Mouse (Mus musculus) heart, adult 18-20 months (tissue): ENCODE results near the gene Abcc12. TPM values are rescaled to one million over a fixed set of nuclear protein-coding genes. Genes with fewer than 3 reads are reported as not detected.

Experiments
- DNase-seq, 2 experiments: peaks; one replicate each; pipeline ENCODE4 v3.0.0; 2021 to 2022; ENCODE audit warnings: mixed read lengths in 1 of 2
- total RNA-seq, 2 experiments: library from RNA; stranded (reverse); gene quantifications; 2 replicates each; pipeline ENCODE4 v1.2.3; 2021

The Abcc12 gene
- total RNA-seq, 2 experiments from 2014 or later: 0.10 TPM; not detected in 1

GRCm38 (mm10) chr8:86512131-86512792, 68.2 kb downstream of the Abcc12 start:
- no peak for DNase-seq

DNA sequence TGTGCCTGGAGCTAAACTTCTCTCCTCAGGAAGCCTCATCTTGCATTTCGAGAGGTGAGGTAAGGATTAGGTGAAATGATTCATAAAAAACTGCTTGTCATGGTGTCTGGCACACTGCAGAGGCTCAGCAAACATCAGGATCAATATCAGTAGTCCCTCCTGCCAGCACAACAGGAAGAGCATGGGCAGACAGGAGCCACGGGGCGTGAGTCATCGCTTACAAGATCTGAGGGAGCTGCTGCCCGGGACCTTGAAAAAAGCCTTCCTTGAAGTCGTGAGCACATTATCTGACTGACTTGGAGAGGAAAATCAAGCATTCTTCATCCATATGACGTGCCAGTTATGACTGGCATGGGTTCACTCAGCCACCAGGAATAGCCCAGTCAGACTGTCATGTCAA, 79.1 kb downstream of the Abcc12 start:
- DNase-seq: no peak

- no peak for DNase-seq
Observed at GRCm38 (mm10) chr8:86495056-86495455, 85.4 kb downstream of the Abcc12 start.

GRCm38 (mm10) chr8:86493841-86494240, 86.6 kb downstream of the Abcc12 start:
- no peak for DNase-seq

GRCm38 (mm10) chr8:86485411-86485810, 95.1 kb downstream of the Abcc12 start:
- peak in 1 of 2 experiments; percentile 17 for DNase-seq

DNA sequence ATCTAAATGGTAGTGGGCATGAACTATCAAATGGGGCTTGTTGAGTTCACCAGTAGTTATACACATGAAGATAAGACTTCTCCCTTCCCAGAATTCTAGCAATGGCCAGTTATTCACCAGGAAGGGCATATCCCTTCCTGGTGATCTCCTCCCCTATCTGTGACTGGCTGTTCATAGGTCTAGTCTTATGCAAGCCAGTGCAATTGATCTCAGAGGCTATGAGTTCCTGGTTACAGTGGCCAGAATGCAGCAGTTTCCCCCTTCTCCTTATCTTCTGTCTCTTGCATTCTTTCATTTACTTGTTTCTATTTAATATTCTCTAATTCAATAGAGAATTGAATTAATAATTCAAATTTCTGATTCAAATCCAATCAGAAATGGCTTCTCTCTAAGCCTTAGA, 96.2 kb downstream of the Abcc12 start:
- no peak for DNase-seq

GRCm38 (mm10) chr8:86482116-86482515, 98.4 kb downstream of the Abcc12 start:
- no peak for DNase-seq

GRCm38 (mm10) chr8:86475711-86476438, 104.6 kb downstream of the Abcc12 start:
- peak; percentile 7 to 22 for DNase-seq

DNA sequence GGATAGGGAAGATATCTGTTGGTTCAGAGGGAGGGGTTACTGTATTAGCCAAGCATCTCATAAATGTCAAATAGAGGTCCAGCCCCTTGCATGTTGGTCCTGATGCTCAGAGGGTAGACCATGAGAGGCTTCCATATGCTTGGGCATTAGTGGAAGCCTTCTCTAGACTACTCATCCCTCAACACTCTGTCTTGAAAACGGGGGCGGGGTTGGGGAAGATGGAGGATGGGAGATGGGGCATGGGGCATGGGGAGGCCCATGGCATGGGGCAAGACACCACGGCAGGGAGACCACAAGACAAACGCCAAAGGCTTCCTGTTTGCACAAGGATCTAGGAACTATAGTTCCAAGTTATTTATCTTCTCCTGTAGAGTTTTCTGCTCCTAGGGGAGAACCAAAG, 106.0 kb downstream of the Abcc12 start:
- DNase-seq: no peak

DNA sequence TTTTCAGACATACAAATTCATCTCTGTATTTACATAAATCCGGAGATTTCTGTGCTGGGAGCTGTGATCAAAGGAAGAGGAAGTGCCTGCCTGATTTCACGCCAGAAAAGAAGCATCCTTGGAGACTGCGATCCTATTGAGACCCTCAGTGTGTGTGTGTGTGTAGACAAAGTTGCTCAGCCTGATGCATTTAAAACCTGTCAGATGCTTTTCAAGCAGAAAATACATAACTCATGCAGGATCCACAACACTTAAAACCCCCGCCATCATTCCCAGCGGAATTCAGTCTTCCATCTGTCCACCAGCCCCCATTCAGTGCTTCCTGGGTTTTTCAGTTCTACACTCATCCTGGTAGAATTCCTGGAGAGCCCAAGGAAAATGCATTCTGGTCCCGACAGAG, 107.4 kb downstream of the Abcc12 start:
- no peak for DNase-seq

GRCm38 (mm10) chr8:86470717-86471116, 109.8 kb downstream of the Abcc12 start:
- no peak for DNase-seq

DNA sequence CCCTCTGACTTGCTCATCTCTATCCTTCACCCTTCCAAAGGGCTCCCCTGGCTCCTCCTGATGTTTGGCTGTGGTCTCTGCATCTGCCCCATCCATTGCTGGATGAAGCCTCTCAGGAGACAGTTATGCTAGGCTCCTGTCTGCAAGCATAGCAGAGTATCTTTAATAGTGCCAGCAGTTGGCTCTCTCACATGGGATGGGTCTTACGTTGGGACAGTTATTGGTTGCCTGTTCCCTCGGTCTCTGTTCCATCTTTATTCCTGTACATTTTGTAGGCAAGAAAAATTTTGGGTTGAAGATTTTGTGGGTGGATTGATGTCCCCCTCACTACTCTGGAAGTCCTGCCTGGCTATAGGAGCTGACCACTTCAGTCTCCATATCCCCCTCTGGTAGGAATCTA, 117.3 kb downstream of the Abcc12 start:
- DNase-seq: no peak

GRCm38 (mm10) chr8:86460372-86460771, 120.1 kb downstream of the Abcc12 start:
- no peak for DNase-seq

DNA sequence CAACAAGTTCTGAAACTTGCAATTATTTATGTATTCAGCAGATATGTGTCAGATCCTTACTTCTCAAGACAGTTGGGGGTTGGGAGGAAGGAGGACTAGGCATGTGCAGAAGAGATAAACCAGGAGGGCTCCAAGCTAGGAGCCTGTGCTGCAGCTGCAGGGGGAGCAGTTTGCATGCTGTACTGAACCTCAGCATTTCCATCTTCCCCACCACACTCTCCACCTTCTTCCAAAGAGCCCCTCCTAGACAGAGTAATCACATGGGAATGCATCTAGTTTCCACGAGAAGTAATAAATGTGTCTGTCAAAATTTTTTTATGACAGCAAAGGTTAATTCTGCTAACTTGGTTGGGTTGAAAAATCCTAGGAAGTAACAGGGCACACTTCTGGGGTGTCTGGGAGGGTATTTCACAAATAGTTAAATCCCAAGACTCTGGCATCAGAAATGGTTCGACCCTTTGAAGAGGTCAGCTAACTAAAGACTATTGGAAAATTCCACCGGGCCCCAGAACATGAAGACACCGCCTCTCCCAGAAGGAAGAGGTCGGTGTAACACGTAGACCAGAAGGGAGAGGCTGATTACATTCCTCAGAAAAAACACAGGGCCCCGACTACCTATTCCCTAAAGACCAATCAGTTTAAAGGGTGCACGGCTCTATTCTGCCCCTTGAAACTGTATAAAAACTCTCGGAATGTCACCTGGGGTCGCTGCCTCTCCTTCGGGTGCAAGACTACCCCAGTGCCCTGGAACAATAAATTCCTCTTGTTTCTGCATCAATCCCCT, 126.6 kb downstream of the Abcc12 start:
- DNase-seq: no peak

GRCm38 (mm10) chr8:86449870-86450515, 130.5 kb downstream of the Abcc12 start:
- DNase-seq: no peak

DNA sequence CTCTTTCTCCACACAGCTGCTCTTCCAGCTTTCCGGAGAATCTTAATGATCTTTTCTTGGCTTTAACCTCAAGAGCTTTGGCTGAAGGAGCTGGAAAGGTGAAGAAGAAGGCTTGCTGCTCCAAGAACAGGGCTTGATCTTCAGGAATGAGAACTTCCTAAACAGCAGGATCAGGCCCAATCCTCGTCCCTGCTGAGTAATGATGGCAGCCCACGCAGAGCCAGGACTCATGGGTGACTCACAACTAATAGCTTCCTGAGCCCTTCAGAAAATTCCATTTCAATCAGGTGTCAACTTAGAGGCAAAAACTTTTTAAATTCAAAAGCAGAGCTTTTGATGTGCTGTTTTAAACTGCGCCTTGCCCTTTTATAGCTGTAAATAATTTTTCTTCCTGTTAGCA, 135.0 kb downstream of the Abcc12 start:
- DNase-seq: no peak

- peak; percentile 16 to 39 for DNase-seq
Observed at GRCm38 (mm10) chr8:86443744-86444143, 136.7 kb downstream of the Abcc12 start.

DNA sequence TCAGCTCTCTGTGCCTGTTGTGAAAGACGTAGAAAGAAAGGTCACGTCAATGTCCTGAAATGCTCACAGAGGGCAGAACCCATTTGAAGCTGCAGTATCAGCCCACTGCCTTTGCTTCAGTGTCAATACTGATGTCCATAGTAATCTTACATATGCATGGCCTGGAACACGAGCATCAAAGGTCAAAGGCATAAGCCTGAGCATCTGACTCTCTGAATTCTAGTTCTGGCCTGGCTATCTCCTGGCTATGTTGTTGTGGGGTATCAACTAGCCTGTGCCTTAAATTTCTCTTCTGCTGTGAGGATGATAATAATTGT, 141.5 kb downstream of the Abcc12 start:
- no peak for DNase-seq

- no peak for DNase-seq
Observed at GRCm38 (mm10) chr8:86438133-86438982, 142.1 kb downstream of the Abcc12 start.

- no peak for DNase-seq
Observed at GRCm38 (mm10) chr8:86437418-86437817, 143.1 kb downstream of the Abcc12 start.
